Comparison of ENCODE assay signal across 8 mouse cellular contexts in the genomic region with DNA sequence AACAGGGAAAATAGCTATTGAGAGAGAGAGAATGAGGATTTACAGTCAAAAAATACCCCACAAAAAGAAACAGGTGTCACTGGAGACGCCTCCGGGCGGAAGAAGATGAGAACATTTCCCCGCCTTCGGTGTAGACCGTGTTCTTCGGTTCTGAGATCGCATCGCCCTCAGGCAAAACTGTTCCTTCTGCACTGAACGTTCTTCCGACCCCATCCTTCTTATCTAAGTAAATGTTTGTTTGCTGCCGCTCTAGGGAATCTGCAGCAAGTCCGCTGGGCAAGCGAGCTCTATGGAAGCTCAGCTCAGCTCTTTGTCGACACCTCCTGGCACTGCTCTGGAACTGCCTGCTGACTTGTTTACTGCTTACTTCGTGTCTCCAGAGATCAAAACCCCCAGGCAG. TPM values are rescaled to one million over a fixed set of nuclear protein-coding genes. Genes with fewer than 3 reads are reported as not detected.
DNase-seq lines count a peak whose midpoint lies in the region; ATAC-seq lines count a peak whose summit lies in the region.

No protein-coding gene starts in this region.

- 0 out of 2 replicates have a peak, but pooled peaks cover 4% of the 10 kb centered on the region for H3K4me1 ChIP-seq in embryonic facial prominence, embryonic 13.5 days
- no peaks in the 10 kb centered on the region; the same call in 1 of the 2 replicates for H3K4me1 ChIP-seq in limb, embryonic 12.5 days (replicated peaks)
- H3K4me1 ChIP-seq in midbrain, embryonic 14.5 days (ENCODE audit: control insufficient read depth, insufficient read depth, low read length), result no peaks in the 10 kb centered on the region

- H3K27me3 ChIP-seq in embryonic facial prominence, embryonic 13.5 days, result no peaks in the 10 kb centered on the region
- H3K27me3 ChIP-seq in limb, embryonic 12.5 days, result no peaks in the 10 kb centered on the region
- H3K27me3 ChIP-seq in midbrain, embryonic 14.5 days (ENCODE audit: control insufficient read depth, insufficient read depth, low read length), result no peaks in the 10 kb centered on the region

- no peaks in the 10 kb centered on the region for H3K36me3 ChIP-seq in embryonic facial prominence, embryonic 13.5 days
- H3K36me3 ChIP-seq in limb, embryonic 12.5 days, result no peaks in the 10 kb centered on the region
- H3K36me3 ChIP-seq in midbrain, embryonic 14.5 days (ENCODE audit: control insufficient read depth, insufficient read depth, low read length), result no peaks in the 10 kb centered on the region

- DNase-seq in 416B (ENCODE audit: low read depth), result peak; percentile 84
- DNase-seq in adrenal gland, postnatal 36 days, result peak; percentile 78 to 86
- DNase-seq in heart, adult 8-10 months (ENCODE audit: low spot score), result peak; percentile 71
- peak; percentile 72 to 81 for DNase-seq in kidney, adult 8-10 months
- DNase-seq in midbrain, embryonic 14.5 days, result peak; percentile 93
- peak; percentile 42 to 55 for DNase-seq in spleen, adult 18-20 months

- peak overlapping the region; percentile 71 for H3K4me2 ChIP-seq in embryonic facial prominence, embryonic 13.5 days
- peak overlapping the region; percentile 57 for H3K4me2 ChIP-seq in limb, embryonic 12.5 days
- H3K4me2 ChIP-seq in midbrain, embryonic 14.5 days (ENCODE audit: low read length), result peak overlapping the region; percentile 73

- H3K4me3 ChIP-seq in embryonic facial prominence, embryonic 13.5 days, result peak overlapping the region; percentile 44
- peak overlapping the region; percentile 36 for H3K4me3 ChIP-seq in limb, embryonic 12.5 days (replicated peaks)
- peak overlapping the region; percentile 39 for H3K4me3 ChIP-seq in midbrain, embryonic 14.5 days (replicated peaks; ENCODE audit: low read depth, low read length)

- peak overlapping the region; percentile 41 for H3K9ac ChIP-seq in embryonic facial prominence, embryonic 13.5 days
- H3K9ac ChIP-seq in limb, embryonic 12.5 days (replicated peaks), result no peak overlapping the region
- H3K9ac ChIP-seq in midbrain, embryonic 14.5 days (replicated peaks; ENCODE audit: low read length), result peak overlapping the region; percentile 37; the same call in 1 of the 2 replicates

- H3K27ac ChIP-seq in embryonic facial prominence, embryonic 13.5 days, result 0 out of 2 replicates have a peak overlapping the region, but pooled peaks have one; percentile 34
- no peak overlapping the region for H3K27ac ChIP-seq in limb, embryonic 12.5 days
- peak overlapping the region; percentile 32; the same call in 1 of the 2 replicates for H3K27ac ChIP-seq in midbrain, embryonic 14.5 days (replicated peaks; ENCODE audit: low read depth, low read length)

- WGBS in embryonic facial prominence, embryonic 13.5 days, result 1% methylated on average over 16 of the region's 16 CpGs
- 5% methylated on average over 16 of the region's 16 CpGs for WGBS in limb, embryonic 12.5 days
- WGBS in midbrain, embryonic 14.5 days, result 2% methylated on average over 16 of the region's 16 CpGs

- no peak for ATAC-seq in embryonic facial prominence, embryonic 13.5 days (ENCODE audit: insufficient number of reproducible peaks, insufficient read depth, low FRiP score, low TSS enrichment, low read depth)
- ATAC-seq in limb, embryonic 12.5 days (ENCODE audit: insufficient number of reproducible peaks, insufficient read depth, low FRiP score, low TSS enrichment, low read depth), result peak; percentile 49; the same call in 1 of the 2 replicates
- ATAC-seq in midbrain, embryonic 14.5 days (ENCODE audit: low FRiP score, low TSS enrichment), result peak; percentile 78; the same call in 1 of the 2 replicates

- H3K9me3 ChIP-seq in embryonic facial prominence, embryonic 13.5 days, result no peaks in the 10 kb centered on the region
- no peaks in the 10 kb centered on the region for H3K9me3 ChIP-seq in limb, embryonic 12.5 days
- no peaks in the 10 kb centered on the region for H3K9me3 ChIP-seq in midbrain, embryonic 14.5 days (ENCODE audit: control insufficient read depth, low read length)

RNA-seq across cellular contexts. Expression of a gene that starts 5.0 kb away (rescaled TPM):
- total RNA-seq in adrenal gland, postnatal 36 days (2021), result not detected
- 0.10 and 0.19 TPM in 2 replicates for polyA plus RNA-seq in embryonic facial prominence, embryonic 13.5 days (2015; fragmentation: Nextera tagmentation; extraction: Ambion mirVana)
- total RNA-seq in heart, adult 8-10 months (2022), result not detected
- polyA plus RNA-seq in limb, embryonic 12.5 days (2016; fragmentation: Nextera tagmentation; extraction: Ambion mirVana), result 0.04 TPM in 1 of 2 replicates, not detected in the other
- 0.13 and 0.18 TPM in 2 replicates for polyA plus RNA-seq in midbrain, embryonic 14.5 days (2014; fragmentation: Nextera tagmentation; extraction: Ambion mirVana)

RNA-seq across cellular contexts. Expression of a gene that starts 38.3 kb away (rescaled TPM):
- 100 to 1,000 TPM; 119 to 130 TPM for total RNA-seq in adrenal gland, postnatal 36 days (2021)
- 50.6 and 59.2 TPM in 2 replicates for polyA plus RNA-seq in embryonic facial prominence, embryonic 13.5 days (2015; fragmentation: Nextera tagmentation; extraction: Ambion mirVana)
- total RNA-seq in heart, adult 8-10 months (2022), result 10 to 100 TPM; 79.6 to 86.6 (median 83.4) TPM
- 61.7 and 62.6 TPM in 2 replicates for polyA plus RNA-seq in limb, embryonic 12.5 days (2016; fragmentation: Nextera tagmentation; extraction: Ambion mirVana)
- 66.2 and 87.3 TPM in 2 replicates for polyA plus RNA-seq in midbrain, embryonic 14.5 days (2014; fragmentation: Nextera tagmentation; extraction: Ambion mirVana)
